Mouse (Mus musculus) liver, adult 10 weeks (tissue): Measurements from ENCODE around the gene Olfr202. TPM values are rescaled to one million over a fixed set of nuclear protein-coding genes. Genes with fewer than 3 reads are reported as not detected.

Experiments used
- polyA plus RNA-seq: library from polyadenylated mRNA; stranded (reverse); fragments of 350-450 nt; fragmentation: Illumina TruSeq; extraction: RNeasy Lipid Tissue Mini Kit (QIAGEN cat#74804); gene quantifications from one replicate; pipeline ENCODE4 v1.2.3, GENCODE M21; 2014; ENCODE audit warnings: low read depth, low replicate concordance

Olfr202 gene
- polyA plus RNA-seq: not detected

DNA sequence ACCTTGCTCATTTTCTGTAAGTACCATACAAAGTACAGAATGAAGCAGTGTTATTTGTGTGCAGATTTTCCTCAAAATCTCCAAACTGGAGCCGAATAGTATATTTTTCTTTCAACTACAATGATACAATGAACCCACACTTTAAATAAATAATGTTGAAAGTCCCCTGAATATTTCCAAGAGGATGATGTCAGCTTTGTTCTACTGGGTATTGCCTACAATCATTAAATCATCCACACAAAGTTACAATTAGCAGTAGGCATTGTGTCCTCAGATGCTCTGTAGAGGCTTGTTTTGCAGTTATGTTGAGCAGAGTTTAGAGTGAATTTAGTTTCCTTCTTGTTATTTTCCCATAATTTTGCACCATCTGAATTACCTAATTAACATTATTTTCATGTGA lies at the start of gene Olfr202:
Gene Olfr202 (minus strand): TSS at position 101 of the 400 bp plus-strand sequence.

DNA sequence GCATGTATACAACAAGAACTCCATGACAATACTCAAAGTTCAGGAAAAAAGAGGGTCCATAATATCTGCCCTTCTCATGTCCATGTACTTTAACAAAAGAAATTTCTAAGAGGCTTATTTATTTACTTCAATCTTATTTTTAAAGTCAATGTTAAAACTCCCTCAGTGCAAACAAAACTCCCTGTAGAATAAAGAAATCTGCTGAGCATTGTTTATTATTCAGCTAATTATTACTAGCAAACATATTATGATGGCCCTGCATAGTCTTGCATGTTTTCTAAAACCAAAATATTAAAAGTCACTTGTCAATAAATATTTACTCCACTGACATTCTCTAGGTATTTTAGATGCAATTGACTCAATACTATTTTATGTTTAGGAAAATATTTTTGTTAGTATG lies 44.4 kb upstream of the Olfr202 start, which contains the start of gene Olfr205:
Gene Olfr205 (minus strand): TSS at position 101 of the 400 bp plus-strand sequence.

DNA sequence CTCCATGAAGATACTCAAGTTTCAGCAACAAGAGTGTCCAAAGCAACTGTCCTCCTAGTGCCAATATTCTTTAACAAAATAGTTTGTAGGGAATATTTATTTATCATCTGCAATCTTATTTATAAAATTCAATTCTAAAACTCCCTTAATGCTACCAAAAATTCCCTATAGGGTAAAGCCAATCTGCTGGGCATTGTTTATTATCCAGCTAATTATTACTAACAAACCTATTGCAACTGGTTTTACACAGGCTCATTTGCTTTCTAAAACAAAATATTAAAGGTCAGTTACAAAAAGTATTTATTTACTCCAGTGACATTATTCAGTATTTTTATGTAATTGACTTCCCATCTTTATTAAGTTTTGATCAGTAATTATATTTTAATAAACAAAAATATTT lies 31.6 kb upstream of the Olfr202 start, which contains the start of gene Olfr204:
Gene Olfr204 (minus strand): TSS at position 101 of the 400 bp plus-strand sequence.

DNA sequence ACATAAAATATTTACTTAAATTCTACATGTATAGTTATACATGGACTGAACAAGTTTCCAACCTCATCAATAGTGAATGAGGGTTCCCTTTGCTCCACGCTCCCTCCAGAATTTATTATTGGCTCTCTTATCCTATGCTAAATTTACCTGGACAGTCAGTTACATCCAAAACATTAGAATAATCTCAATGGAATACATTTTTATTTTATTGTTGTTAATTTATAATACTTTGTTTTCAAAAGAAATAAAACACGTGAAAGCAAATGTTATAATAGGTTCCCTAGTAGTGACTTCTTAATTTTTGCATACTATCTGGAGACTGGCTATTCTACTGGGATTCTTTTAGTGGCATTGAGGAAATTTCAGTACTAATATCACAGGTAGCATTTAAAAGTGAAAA lies 12.0 kb upstream of the Olfr202 start, which contains the start of gene Olfr203:
Gene Olfr203 (plus strand): TSS at position 301 of the 400 bp plus-strand sequence.

DNA sequence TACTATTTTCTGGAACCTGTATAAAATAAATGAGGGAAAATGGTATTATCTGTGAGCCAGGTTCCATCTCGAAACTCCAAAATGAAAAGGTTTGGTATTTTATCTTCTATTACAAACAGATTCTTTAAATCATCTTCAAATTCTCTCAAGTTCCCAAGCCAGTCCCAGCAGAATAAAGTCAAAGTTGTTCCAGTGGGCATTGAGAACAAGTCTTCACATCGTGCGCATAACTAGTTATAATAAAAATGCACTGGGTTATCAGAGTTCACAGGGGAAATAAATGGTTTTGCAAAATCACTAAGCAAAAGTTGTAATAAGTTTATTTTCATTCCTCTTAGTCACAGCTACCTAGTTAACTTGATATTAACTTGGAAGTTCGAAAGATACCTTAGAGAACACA lies 14.1 kb downstream of the Olfr202 start, which contains the start of gene Olfr201:
Gene Olfr201 (minus strand): TSS at position 101 of the 400 bp plus-strand sequence.

Other genes starting within 250 kb of the Olfr202 start
- gene Olfr187, start 247.0 kb downstream of the Olfr202 start, polyA plus RNA-seq: not detected
- gene Olfr190, start 208.8 kb downstream of the Olfr202 start, polyA plus RNA-seq: not detected
- gene Olfr191, start 197.0 kb downstream of the Olfr202 start, polyA plus RNA-seq: not detected
- gene Olfr193, start 174.9 kb downstream of the Olfr202 start, polyA plus RNA-seq: not detected
- not detected for gene Olfr194, start 165.7 kb downstream of the Olfr202 start, polyA plus RNA-seq
- gene Olfr195, start 139.7 kb downstream of the Olfr202 start, polyA plus RNA-seq: not detected
- gene Olfr196, start 116.3 kb downstream of the Olfr202 start, polyA plus RNA-seq: not detected
- gene Olfr198, start 83.3 kb downstream of the Olfr202 start, polyA plus RNA-seq: not detected
- gene Olfr199, start 67.0 kb downstream of the Olfr202 start, polyA plus RNA-seq: not detected
- gene Olfr201, start 14.2 kb downstream of the Olfr202 start, polyA plus RNA-seq: not detected
- gene Olfr203, start 12.1 kb upstream of the Olfr202 start, polyA plus RNA-seq: not detected
- gene Olfr204, start 31.5 kb upstream of the Olfr202 start, polyA plus RNA-seq: not detected
- gene Olfr205, start 44.3 kb upstream of the Olfr202 start, polyA plus RNA-seq: not detected
- gene Olfr206, start 62.5 kb upstream of the Olfr202 start, polyA plus RNA-seq: not detected
- gene Olfr209, start 77.2 kb upstream of the Olfr202 start, polyA plus RNA-seq: not detected
- not detected for gene Gabrr3, start 120.5 kb upstream of the Olfr202 start, polyA plus RNA-seq
- gene Riox2, start 185.0 kb upstream of the Olfr202 start, polyA plus RNA-seq: 20.5 TPM